16 mouse cellular contexts compared by ENCODE assay signal in genomic region chrX:48193235-48194152, GRCm38 (mm10). TPM values are rescaled to one million over a fixed set of nuclear protein-coding genes. Genes with fewer than 3 reads are reported as not detected.
DNase-seq lines count a peak whose midpoint lies in the region; ATAC-seq and TF ChIP-seq lines count a peak whose summit lies in the region.
"Had no signal": no experiment of that assay in that cellular context is flagged by ENCODE, and none has a peak within 500 bp of the region (broad histone marks: within the 10 kb centered on the region; RNA-seq: fewer than 3 reads in every experiment).

No protein-coding gene starts in this region.

- no peak overlapping the region for H3K4me3 ChIP-seq in kidney, embryonic 14.5 days (ENCODE audit: low read length)
- no peak overlapping the region for H3K4me3 ChIP-seq in lung, embryonic 14.5 days (ENCODE audit: low read depth, low read length)
- H3K4me3 ChIP-seq: heart, embryonic 10.5 days; limb, embryonic 10.5 days; midbrain, embryonic 12.5 days had no signal

- H3K9me3 ChIP-seq in kidney, embryonic 14.5 days (ENCODE audit: control insufficient read depth, low read length): no peaks in the 10 kb centered on the region
- H3K9me3 ChIP-seq in lung, embryonic 14.5 days (ENCODE audit: low read depth, low read length): no peaks in the 10 kb centered on the region
- H3K9me3 ChIP-seq: heart, embryonic 10.5 days; limb, embryonic 10.5 days; midbrain, embryonic 12.5 days had no signal

- 67% methylated on average over 14 of the region's 14 CpGs for WGBS in kidney, embryonic 14.5 days
- WGBS in lung, embryonic 14.5 days: 51% methylated on average over 14 of the region's 14 CpGs

- H3K4me1 ChIP-seq in kidney, embryonic 14.5 days (ENCODE audit: control insufficient read depth, insufficient read depth, low read length): no peaks in the 10 kb centered on the region
- no peaks in the 10 kb centered on the region for H3K4me1 ChIP-seq in lung, embryonic 14.5 days (ENCODE audit: insufficient read depth)
- H3K4me1 ChIP-seq: heart, embryonic 10.5 days; limb, embryonic 10.5 days; midbrain, embryonic 12.5 days had no signal

- no peaks in the 10 kb centered on the region; the same call in 1 of the 2 replicates for H3K36me3 ChIP-seq in kidney, embryonic 14.5 days (ENCODE audit: control insufficient read depth, insufficient read depth, low read length)
- H3K36me3 ChIP-seq in lung, embryonic 14.5 days (ENCODE audit: insufficient read depth): peaks cover 16% of the 10 kb centered on the region; the same call in 1 of the 2 replicates

- peak; percentile 91 for ATAC-seq in kidney, embryonic 14.5 days (ENCODE audit: low FRiP score, low TSS enrichment)
- peak; percentile 96 for ATAC-seq in lung, embryonic 14.5 days (ENCODE audit: insufficient read depth)
- ATAC-seq: Patski had no signal

- no peaks in the 10 kb centered on the region for H3K27me3 ChIP-seq in kidney, embryonic 14.5 days (ENCODE audit: control insufficient read depth, insufficient read depth, low read length)
- H3K27me3 ChIP-seq in lung, embryonic 14.5 days (ENCODE audit: insufficient read depth, low read length): no peaks in the 10 kb centered on the region
- H3K27me3 ChIP-seq: midbrain, embryonic 12.5 days; Patski had no signal

- peak; percentile 22 to 49 for DNase-seq in cerebellum, postnatal 25 days
- DNase-seq in cerebellum, adult 9-11 months: no peak
- no peak for DNase-seq in kidney, adult 18-20 months
- peak; percentile 77 for DNase-seq in lung, embryonic 14.5 days
- no peak for DNase-seq in lung, postnatal 36 days
- DNase-seq in brain, embryonic 14.5 days (ENCODE audit: low read depth): peak; percentile 19
- DNase-seq in right cerebral cortex, adult 2 months (ENCODE audit: low spot score in 2 of 2): no peak
- DNase-seq: adrenal gland, postnatal 36 days; gastrocnemius, postnatal 36 days; layer of hippocampus, postnatal 36 days; right cerebral cortex, postnatal 25 days had no signal

- no peak for TF ChIP-seq POLR2A in brain, embryonic 14.5 days (IDR thresholded peaks at IDR 0.05; ENCODE audit: borderline replicate concordance, extremely low read depth, insufficient read depth, insufficient read length, poor library complexity, severe bottlenecking)

- H3K9ac ChIP-seq in kidney, embryonic 14.5 days (ENCODE audit: low read depth, low read length): no peak overlapping the region
- no peak overlapping the region for H3K9ac ChIP-seq in lung, embryonic 14.5 days
- H3K9ac ChIP-seq: midbrain, embryonic 12.5 days had no signal

- TF ChIP-seq CTCF in lung, embryonic 14.5 days (IDR thresholded peaks at IDR 0.05; ENCODE audit: low read depth): no peak
- TF ChIP-seq CTCF in brain, embryonic 14.5 days (IDR thresholded peaks at IDR 0.05; ENCODE audit: borderline replicate concordance, extremely low read depth, insufficient read depth, insufficient read length): no peak

- H3K4me2 ChIP-seq in kidney, embryonic 14.5 days (replicated peaks; ENCODE audit: low read depth, low read length): no peak overlapping the region
- H3K4me2 ChIP-seq in lung, embryonic 14.5 days: no peak overlapping the region
- H3K4me2 ChIP-seq: midbrain, embryonic 12.5 days had no signal

- no peak overlapping the region for H3K27ac ChIP-seq in kidney, embryonic 14.5 days (ENCODE audit: low read depth, low read length)
- H3K27ac ChIP-seq in lung, embryonic 14.5 days (ENCODE audit: low read depth): no peak overlapping the region
- H3K27ac ChIP-seq: heart, embryonic 10.5 days; limb, embryonic 10.5 days; midbrain, embryonic 12.5 days had no signal

RNA-seq across cellular contexts. Expression of gene Zdhhc9, which starts 15.2 kb away (rescaled TPM):
- polyA plus RNA-seq in kidney, embryonic 14.5 days (2014; fragmentation: Nextera tagmentation; extraction: Ambion mirVana): 5.2 and 5.3 TPM in 2 replicates
- 5.1 and 5.7 TPM in 2 replicates for polyA plus RNA-seq in lung, embryonic 14.5 days (2014; fragmentation: Nextera tagmentation; extraction: Ambion mirVana)
- polyA plus RNA-seq in brain, embryonic 14.5 days (2012; rRNA removed): 53.6 and 65.2 TPM in 2 replicates

RNA-seq across cellular contexts. Expression of gene Sash3, which starts 47.3 kb away (rescaled TPM):
- polyA plus RNA-seq in kidney, embryonic 14.5 days (2014; fragmentation: Nextera tagmentation; extraction: Ambion mirVana): 1.2 and 1.4 TPM in 2 replicates
- polyA plus RNA-seq in lung, embryonic 14.5 days (2014; fragmentation: Nextera tagmentation; extraction: Ambion mirVana): 2.1 and 2.6 TPM in 2 replicates
- 0.83 and 1.0 TPM in 2 replicates for polyA plus RNA-seq in brain, embryonic 14.5 days (2012; rRNA removed)
- polyA plus RNA-seq: Patski had no signal

Comparison
In these comparisons a context has a peak if more than half of its experiments do, and no peak if none do; other contexts are left out.
1. DNase-seq: peak in cerebellum, postnatal 25 days (2 of 2), lung, embryonic 14.5 days (single experiment) and brain, embryonic 14.5 days (single experiment); none in cerebellum, adult 9-11 months (single experiment), kidney, adult 18-20 months (single experiment), lung, postnatal 36 days (single experiment) and right cerebral cortex, adult 2 months (0 of 2).